Mouse (Mus musculus): ENCODE data around the gene Trpm1. TPM values are rescaled to one million over a fixed set of nuclear protein-coding genes. Genes with fewer than 3 reads are reported as not detected.

Trpm1 gene
- polyA plus RNA-seq, 2 experiments, result 0.52 to 0.85 TPM

GRCm38 (mm10) chr7:64159612-64160591 is 6.3 kb downstream of the Trpm1 start:
- Histone ChIP-seq H3K9ac (ENCODE audit: low read depth, low read length, severe bottlenecking) (no peak overlapping the region), H3K27ac (replicated peaks; ENCODE audit: low read depth, low read length) (no peak overlapping the region), H3K36me3 (ENCODE audit: control insufficient read depth, insufficient read depth, low read length) (no peaks in the 10 kb centered on the region), H3K4me2 (replicated peaks; ENCODE audit: low read depth, low read length, severe bottlenecking) (no peak overlapping the region), H3K27me3 (ENCODE audit: control insufficient read depth, insufficient read depth, low read length) (no peaks in the 10 kb centered on the region), H3K4me1 (ENCODE audit: control insufficient read depth, insufficient read depth, low read length) (no peaks in the 10 kb centered on the region), H3K4me3 (replicated peaks; ENCODE audit: low read length) (no peak overlapping the region), H3K9me3 (ENCODE audit: control insufficient read depth, low read length) (no peaks in the 10 kb centered on the region)
- no peak for TF ChIP-seq POLR2A (IDR thresholded peaks at IDR 0.05; ENCODE audit: borderline replicate concordance, extremely low read depth, insufficient read depth, insufficient read length)
- WGBS, result 56% methylated on average over 7 of the region's 7 CpGs
- no peak for ATAC-seq (ENCODE audit: low FRiP score, low read depth)
- DNase-seq (ENCODE audit: low spot score), result no peak

GRCm38 (mm10) chr7:64160737-64161470 is 7.3 kb downstream of the Trpm1 start:
- H3K9me3 ChIP-seq (ENCODE audit: control insufficient read depth, low read length), result no peaks in the 10 kb centered on the region
- H3K36me3 ChIP-seq (ENCODE audit: control insufficient read depth, insufficient read depth, low read length), result no peaks in the 10 kb centered on the region
- TF ChIP-seq POLR2A (IDR thresholded peaks at IDR 0.05; ENCODE audit: borderline replicate concordance, extremely low read depth, insufficient read depth, insufficient read length), result no peak
- WGBS, result 71% methylated on average over 10 of the region's 10 CpGs
- H3K27me3 ChIP-seq (ENCODE audit: control insufficient read depth, insufficient read depth, low read length), result no peaks in the 10 kb centered on the region
- ATAC-seq (ENCODE audit: low FRiP score, low read depth) (no peak), DNase-seq (ENCODE audit: low spot score) (no peak)
- H3K27ac ChIP-seq (replicated peaks; ENCODE audit: low read depth, low read length), result no peak overlapping the region
- no peak overlapping the region for H3K4me2 ChIP-seq (replicated peaks; ENCODE audit: low read depth, low read length, severe bottlenecking)
- no peaks in the 10 kb centered on the region for H3K4me1 ChIP-seq (ENCODE audit: control insufficient read depth, insufficient read depth, low read length)
- no peak overlapping the region for H3K9ac ChIP-seq (ENCODE audit: low read depth, low read length, severe bottlenecking)
- H3K4me3 ChIP-seq (replicated peaks; ENCODE audit: low read length), result no peak overlapping the region

- Histone ChIP-seq H3K9me3 (ENCODE audit: control insufficient read depth, low read length) (no peaks in the 10 kb centered on the region), H3K4me3 (replicated peaks; ENCODE audit: low read length) (no peak overlapping the region), H3K36me3 (ENCODE audit: control insufficient read depth, insufficient read depth, low read length) (no peaks in the 10 kb centered on the region), H3K4me2 (replicated peaks; ENCODE audit: low read depth, low read length, severe bottlenecking) (no peak overlapping the region), H3K27me3 (ENCODE audit: control insufficient read depth, insufficient read depth, low read length) (no peaks in the 10 kb centered on the region), H3K4me1 (ENCODE audit: control insufficient read depth, insufficient read depth, low read length) (no peaks in the 10 kb centered on the region), H3K9ac (ENCODE audit: low read depth, low read length, severe bottlenecking) (no peak overlapping the region), H3K27ac (replicated peaks; ENCODE audit: low read depth, low read length) (no peak overlapping the region)
- ATAC-seq (ENCODE audit: low FRiP score, low read depth) (peak; percentile 58), DNase-seq (ENCODE audit: low spot score) (peak; percentile 30)
- TF ChIP-seq POLR2A (IDR thresholded peaks at IDR 0.05; ENCODE audit: borderline replicate concordance, extremely low read depth, insufficient read depth, insufficient read length), result no peak
- 69% methylated on average over 7 of the region's 7 CpGs for WGBS
These were observed 8.4 kb downstream of the Trpm1 start for GRCm38 (mm10) chr7:64161990-64162389.

GRCm38 (mm10) chr7:64163086-64163485 is 9.5 kb downstream of the Trpm1 start:
- H3K36me3 ChIP-seq (ENCODE audit: control insufficient read depth, insufficient read depth, low read length), result no peaks in the 10 kb centered on the region
- ATAC-seq (ENCODE audit: low FRiP score, low read depth), result no peak
- no peak for TF ChIP-seq POLR2A (IDR thresholded peaks at IDR 0.05; ENCODE audit: borderline replicate concordance, extremely low read depth, insufficient read depth, insufficient read length)
- H3K9ac ChIP-seq (ENCODE audit: low read depth, low read length, severe bottlenecking), result no peak overlapping the region
- no peak overlapping the region for H3K27ac ChIP-seq (replicated peaks; ENCODE audit: low read depth, low read length)
- no peaks in the 10 kb centered on the region for H3K4me1 ChIP-seq (ENCODE audit: control insufficient read depth, insufficient read depth, low read length)
- no peak overlapping the region for H3K4me2 ChIP-seq (replicated peaks; ENCODE audit: low read depth, low read length, severe bottlenecking)
- no peak overlapping the region for H3K4me3 ChIP-seq (replicated peaks; ENCODE audit: low read length)
- H3K9me3 ChIP-seq (ENCODE audit: control insufficient read depth, low read length), result no peaks in the 10 kb centered on the region
- DNase-seq (ENCODE audit: low spot score), result no peak
- H3K27me3 ChIP-seq (ENCODE audit: control insufficient read depth, insufficient read depth, low read length), result no peaks in the 10 kb centered on the region
- whole genome bisulfite sequencing, result 82% methylated on average over 3 of the region's 3 CpGs

GRCm38 (mm10) chr7:64163890-64164289 is 10.3 kb downstream of the Trpm1 start:
- Histone ChIP-seq H3K9me3 (ENCODE audit: control insufficient read depth, low read length) (no peaks in the 10 kb centered on the region), H3K27ac (replicated peaks; ENCODE audit: low read depth, low read length) (no peak overlapping the region), H3K9ac (ENCODE audit: low read depth, low read length, severe bottlenecking) (no peak overlapping the region), H3K4me3 (replicated peaks; ENCODE audit: low read length) (no peak overlapping the region), H3K27me3 (ENCODE audit: control insufficient read depth, insufficient read depth, low read length) (no peaks in the 10 kb centered on the region), H3K4me1 (ENCODE audit: control insufficient read depth, insufficient read depth, low read length) (no peaks in the 10 kb centered on the region), H3K4me2 (replicated peaks; ENCODE audit: low read depth, low read length, severe bottlenecking) (no peak overlapping the region), H3K36me3 (ENCODE audit: control insufficient read depth, insufficient read depth, low read length) (no peaks in the 10 kb centered on the region)
- DNase-seq (ENCODE audit: low spot score) (no peak), ATAC-seq (ENCODE audit: low FRiP score, low read depth) (no peak)
- TF ChIP-seq POLR2A (IDR thresholded peaks at IDR 0.05; ENCODE audit: borderline replicate concordance, extremely low read depth, insufficient read depth, insufficient read length), result no peak
- WGBS, result 88% methylated on average over 1 of the region's 1 CpGs

Data from limb, embryonic 14.5 days (tissue).